Comparison of ENCODE assay signal across 8 mouse cellular contexts in the genomic region with DNA sequence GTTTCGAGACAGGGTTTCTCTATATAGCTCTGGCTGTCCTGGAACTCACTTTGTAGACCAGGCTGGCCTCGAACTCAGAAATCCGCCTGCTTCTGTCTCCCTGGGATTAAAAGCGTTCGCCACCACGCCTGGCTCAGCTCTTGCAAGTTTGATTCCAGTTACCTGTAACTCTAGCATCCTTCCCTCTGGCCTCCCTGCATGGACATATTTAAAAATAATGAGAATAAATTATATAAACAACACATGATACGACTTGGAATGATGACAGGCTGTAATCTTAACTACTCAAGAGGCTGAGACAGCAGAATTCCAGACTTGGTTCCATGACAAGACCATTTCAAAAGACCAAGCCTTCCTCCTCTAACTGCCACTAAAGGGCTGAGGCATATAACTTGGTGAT. TPM values are rescaled to one million over a fixed set of nuclear protein-coding genes. Genes with fewer than 3 reads are reported as not detected.
DNase-seq lines count a peak whose midpoint lies in the region; ATAC-seq and TF ChIP-seq lines count a peak whose summit lies in the region.

No protein-coding gene starts in this region.

- WGBS in heart, postnatal 0 days = 69% methylated on average over 7 of the region's 7 CpGs

- H3K4me3 ChIP-seq in heart, postnatal 0 days (ENCODE audit: low read depth, low read length) = no peak overlapping the region

- 0 out of 2 replicates have a peak, but pooled peaks cover 3% of the 10 kb centered on the region for H3K4me1 ChIP-seq in heart, postnatal 0 days (ENCODE audit: control insufficient read depth, insufficient read depth)

- H3K4me2 ChIP-seq in heart, postnatal 0 days (ENCODE audit: low read depth, low read length) = no peak overlapping the region

- DNase-seq in heart, postnatal 0 days (ENCODE audit: low spot score) = no peak
- DNase-seq in heart, postnatal 10 days = no peak
- peak; percentile 60 for DNase-seq in NIH3T3 (ENCODE audit: low read depth)
- DNase-seq in forelimb bud, embryonic 11.5 days (ENCODE audit: low read depth, low spot score) = peak; percentile 9
- no peak for DNase-seq in left cerebral cortex, postnatal 10 days (ENCODE audit: extremely low spot score in 1 of 2, low spot score in 2 of 2)
- DNase-seq in right cerebral cortex, postnatal 25 days = no peak
- DNase-seq in B cell, adult 2 months = no peak

- ATAC-seq in heart, postnatal 0 days (ENCODE audit: insufficient read depth, low read depth) = no peak
- ATAC-seq in megakaryocyte progenitor cell, adult 5-6 weeks (replicated peaks; ENCODE audit: poor library complexity) = peak; percentile 25

- H3K36me3 ChIP-seq in heart, postnatal 0 days (replicated peaks; ENCODE audit: control insufficient read depth, insufficient read depth, low read length) = no peaks in the 10 kb centered on the region

- intact Hi-C loops in heart, postnatal 10 days (cut with DNase I) = no loop called here
- intact Hi-C loops in left cerebral cortex, postnatal 10 days (cut with DNase I) = no loop called here

- TF ChIP-seq CTCF in heart, postnatal 0 days (IDR thresholded peaks at IDR 0.05; ENCODE audit: low read depth) = no peak

- H3K9me3 ChIP-seq in heart, postnatal 0 days (replicated peaks; ENCODE audit: control insufficient read depth, low read length) = no peaks in the 10 kb centered on the region

- H3K27ac ChIP-seq in heart, postnatal 0 days (ENCODE audit: low read depth) = peak overlapping the region; percentile 86

- no peaks in the 10 kb centered on the region for H3K27me3 ChIP-seq in heart, postnatal 0 days (ENCODE audit: control insufficient read depth, insufficient read depth, low read length)

- no peak for TF ChIP-seq EP300 in heart, postnatal 0 days (IDR thresholded peaks at IDR 0.05; ENCODE audit: low read depth)

- H3K9ac ChIP-seq in heart, postnatal 0 days (replicated peaks; ENCODE audit: low read depth, low read length) = peak overlapping the region; percentile 71

RNA-seq across cellular contexts. Expression of gene Kif2c, which starts 8.2 kb away (rescaled TPM):
- 8.2 and 23.3 TPM in 2 replicates for total RNA-seq in heart, postnatal 0 days (2014; rRNA removed; ENCODE audit: low replicate concordance)
- 8.9 and 10.3 TPM in 2 replicates for polyA plus RNA-seq in heart, postnatal 0 days (2015; fragmentation: Nextera tagmentation; extraction: Ambion mirVana)
- 1 to 10 TPM; 5.2 to 8.0 TPM for total RNA-seq in heart, postnatal 10 days (2021)
- 33.3 and 33.7 TPM in 2 replicates for total RNA-seq in megakaryocyte progenitor cell, adult 5-6 weeks (2015)
- total RNA-seq in megakaryocyte progenitor cell, adult 5-6 weeks (2017) = 45.9 and 46.4 TPM in 2 replicates
- total RNA-seq in left cerebral cortex, postnatal 10 days (2021) = 1 to 10 TPM; 1.1 to 2.2 TPM

RNA-seq across cellular contexts. Expression of gene Rps8, which starts 34.6 kb away (rescaled TPM):
- 638 and 752 TPM in 2 replicates for total RNA-seq in heart, postnatal 0 days (2014; rRNA removed; ENCODE audit: low replicate concordance)
- polyA plus RNA-seq in heart, postnatal 0 days (2015; fragmentation: Nextera tagmentation; extraction: Ambion mirVana) = 456 and 475 TPM in 2 replicates
- 100 to 1,000 TPM; 803 to 807 TPM for total RNA-seq in heart, postnatal 10 days (2021)
- 4,838 and 5,186 TPM in 2 replicates for total RNA-seq in megakaryocyte progenitor cell, adult 5-6 weeks (2015)
- 1,989 and 2,131 TPM in 2 replicates for total RNA-seq in megakaryocyte progenitor cell, adult 5-6 weeks (2017)
- total RNA-seq in left cerebral cortex, postnatal 10 days (2021) = 100 to 1,000 TPM; 554 to 567 TPM

RNA-seq across cellular contexts. Expression of gene Plk3, which starts 56.9 kb away (rescaled TPM):
- total RNA-seq in heart, postnatal 0 days (2014; rRNA removed; ENCODE audit: low replicate concordance) = 1.6 and 4.0 TPM in 2 replicates
- polyA plus RNA-seq in heart, postnatal 0 days (2015; fragmentation: Nextera tagmentation; extraction: Ambion mirVana) = 1.6 and 1.9 TPM in 2 replicates
- total RNA-seq in heart, postnatal 10 days (2021) = 1 to 10 TPM; 3.7 to 4.3 TPM
- total RNA-seq in megakaryocyte progenitor cell, adult 5-6 weeks (2015) = 1.4 and 2.0 TPM in 2 replicates
- total RNA-seq in megakaryocyte progenitor cell, adult 5-6 weeks (2017) = 1.1 and 4.1 TPM in 2 replicates
- 10 to 100 TPM; 17.7 to 19.9 TPM for total RNA-seq in left cerebral cortex, postnatal 10 days (2021)

Comparison
In these comparisons a context has a peak if more than half of its experiments do, and no peak if none do; other contexts are left out.
1. DNase-seq: peak in NIH3T3 (single experiment) and forelimb bud, embryonic 11.5 days (single experiment); none in heart, postnatal 0 days (single experiment), heart, postnatal 10 days (0 of 2), left cerebral cortex, postnatal 10 days (0 of 2), right cerebral cortex, postnatal 25 days (single experiment) and B cell, adult 2 months (0 of 2).